Mouse (Mus musculus) embryonic fibroblast, embryonic 13.5 days (primary cell): ENCODE measurements around the gene Atp10a. TPM values are rescaled to one million over a fixed set of nuclear protein-coding genes. Genes with fewer than 3 reads are reported as not detected.
"Not testable (repeated sequence)": the region's sequence is repeated elsewhere in the genome, so short reads cannot be mapped to it uniquely, and the experiment has no call there.

Experiments used
- H3K27ac ChIP-seq: 2 replicates; pipeline ENCODE4 v1.5.1; 2012; ENCODE audit warnings: low read length, control low read depth, inconsistent platforms; ENCODE audit not compliant: insufficient read depth
- H3K4me1 ChIP-seq: 2 replicates; pipeline ENCODE4 v1.6.1; 2011; ENCODE audit warnings: low read length; ENCODE audit not compliant: control insufficient read depth, insufficient read depth
- H3K4me3 ChIP-seq: 2 replicates; pipeline ENCODE4 v1.5.1; 2011; ENCODE audit warnings: mild to moderate bottlenecking, control low read depth, low read length; ENCODE audit not compliant: insufficient read depth
- CTCF ChIP-seq: IDR thresholded peaks from 2 replicates; pipeline ENCODE4 v1.5.1; 2011; ENCODE audit warnings: mild to moderate bottlenecking, control low read depth, low read length, moderate library complexity, borderline replicate concordance; ENCODE audit not compliant: insufficient read depth
- POLR2A ChIP-seq: IDR thresholded peaks from 2 replicates; pipeline ENCODE4 v1.6.1; 2011; ENCODE audit warnings: low read depth, mild to moderate bottlenecking, control low read depth, low read length, moderate library complexity
- polyA plus RNA-seq: library from polyadenylated mRNA; stranded (reverse); fragments of >200 nt; gene quantifications from 2 replicates; pipeline ENCODE4 v1.2.4, GENCODE M21; 2011; ENCODE audit warnings: low read depth; ENCODE audit not compliant: missing spikeins, insufficient read length

Gene Atp10a
- polyA plus RNA-seq, 1 experiment = 17.2 TPM

- Histone ChIP-seq H3K4me1 (peaks cover 22% of the 10 kb centered on the region), H3K27ac (peak overlapping the region; percentile 98), H3K4me3 (no peak overlapping the region)
- TF ChIP-seq POLR2A = no peak
- TF ChIP-seq CTCF = no peak
Measured at GRCm38 (mm10) chr7:58822147-58822681, 166.2 kb downstream of the Atp10a start.

DNA sequence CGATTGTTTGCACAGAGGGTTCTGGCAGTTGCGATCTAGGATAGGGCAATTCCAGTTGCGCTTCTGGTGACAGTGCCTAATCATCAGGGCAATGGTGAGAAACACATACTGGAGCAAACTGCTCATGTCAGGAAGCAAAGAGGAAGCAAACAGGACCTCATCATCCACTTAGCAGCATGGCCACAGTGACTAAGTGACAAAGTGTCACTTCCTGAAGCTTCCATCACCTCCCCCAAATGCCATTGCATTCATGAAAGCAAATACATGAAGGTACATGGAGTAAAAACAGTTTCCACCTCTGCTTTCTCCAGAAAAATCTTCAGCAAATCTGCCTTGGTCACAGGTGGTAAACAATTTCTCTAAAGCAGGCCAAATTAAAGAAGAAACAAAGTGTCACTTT, 168.7 kb downstream of the Atp10a start:
- Histone ChIP-seq H3K27ac (no peak overlapping the region), H3K4me3 (no peak overlapping the region), H3K4me1 (peaks cover 22% of the 10 kb centered on the region)
- no peak for TF ChIP-seq CTCF
- TF ChIP-seq POLR2A = no peak

DNA sequence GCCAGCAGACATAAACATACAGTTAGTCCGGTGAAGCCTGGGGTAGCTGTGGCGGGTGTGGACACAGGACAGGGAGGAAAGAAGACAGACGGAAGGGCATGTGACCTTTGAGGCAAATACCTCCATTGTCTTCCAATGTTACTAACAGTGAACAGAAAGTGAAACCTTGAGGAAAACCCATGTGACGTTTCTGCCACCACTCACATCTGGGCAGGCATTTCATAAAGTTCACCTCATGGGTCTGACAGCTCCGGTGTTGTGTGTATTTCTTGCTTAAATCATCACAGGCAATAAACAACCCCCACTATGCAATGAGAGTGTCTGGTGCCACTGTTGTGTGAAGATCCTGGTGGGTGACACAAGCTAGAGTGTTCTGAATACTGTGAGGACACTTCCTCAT, 173.1 kb downstream of the Atp10a start:
- Histone ChIP-seq H3K4me1 (peaks cover 2% of the 10 kb centered on the region; the same call in 1 of the 2 replicates), H3K4me3 (no peak overlapping the region), H3K27ac (no peak overlapping the region)
- TF ChIP-seq POLR2A = no peak
- TF ChIP-seq CTCF = no peak

GRCm38 (mm10) chr7:58836855-58837606, 181.1 kb downstream of the Atp10a start:
- not testable (repeated sequence) for H3K27ac ChIP-seq, H3K4me3 ChIP-seq, H3K4me1 ChIP-seq

DNA sequence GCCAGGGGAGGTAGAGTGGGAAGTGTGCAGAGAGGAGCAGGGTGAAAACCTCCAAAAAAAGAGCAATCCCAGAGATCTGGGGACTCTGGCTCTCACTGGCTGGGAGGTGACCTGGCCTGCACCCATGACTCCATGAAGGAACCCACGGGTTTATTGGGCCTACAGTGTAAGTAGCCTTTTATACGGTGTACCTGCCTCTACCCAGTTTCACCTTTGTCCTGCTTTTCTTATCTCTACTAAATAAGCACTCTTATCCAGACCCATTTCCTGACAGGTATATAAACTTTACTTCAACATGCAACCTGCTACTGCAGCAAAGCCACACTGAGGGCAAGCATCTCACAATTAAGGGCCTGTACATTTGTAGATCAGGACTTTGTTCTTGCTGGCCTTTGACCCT, 184.4 kb downstream of the Atp10a start:
- no peak overlapping the region for H3K27ac ChIP-seq
- TF ChIP-seq POLR2A (no peak), CTCF (no peak)
- H3K4me1 ChIP-seq = peaks cover 12% of the 10 kb centered on the region
- H3K4me3 ChIP-seq = no peak overlapping the region

- TF ChIP-seq CTCF (no peak), POLR2A (no peak)
- H3K27ac ChIP-seq = no peak overlapping the region
- H3K4me1 ChIP-seq = peaks cover 12% of the 10 kb centered on the region
- no peak overlapping the region for H3K4me3 ChIP-seq
Measured at GRCm38 (mm10) chr7:58841066-58841465, 185.1 kb downstream of the Atp10a start.

GRCm38 (mm10) chr7:58842818-58843217, 186.9 kb downstream of the Atp10a start:
- Histone ChIP-seq H3K27ac (peak overlapping the region; percentile 20; the same call in 1 of the 2 replicates), H3K4me3 (no peak overlapping the region), H3K4me1 (peaks cover 12% of the 10 kb centered on the region)
- TF ChIP-seq CTCF (no peak), POLR2A (no peak)

DNA sequence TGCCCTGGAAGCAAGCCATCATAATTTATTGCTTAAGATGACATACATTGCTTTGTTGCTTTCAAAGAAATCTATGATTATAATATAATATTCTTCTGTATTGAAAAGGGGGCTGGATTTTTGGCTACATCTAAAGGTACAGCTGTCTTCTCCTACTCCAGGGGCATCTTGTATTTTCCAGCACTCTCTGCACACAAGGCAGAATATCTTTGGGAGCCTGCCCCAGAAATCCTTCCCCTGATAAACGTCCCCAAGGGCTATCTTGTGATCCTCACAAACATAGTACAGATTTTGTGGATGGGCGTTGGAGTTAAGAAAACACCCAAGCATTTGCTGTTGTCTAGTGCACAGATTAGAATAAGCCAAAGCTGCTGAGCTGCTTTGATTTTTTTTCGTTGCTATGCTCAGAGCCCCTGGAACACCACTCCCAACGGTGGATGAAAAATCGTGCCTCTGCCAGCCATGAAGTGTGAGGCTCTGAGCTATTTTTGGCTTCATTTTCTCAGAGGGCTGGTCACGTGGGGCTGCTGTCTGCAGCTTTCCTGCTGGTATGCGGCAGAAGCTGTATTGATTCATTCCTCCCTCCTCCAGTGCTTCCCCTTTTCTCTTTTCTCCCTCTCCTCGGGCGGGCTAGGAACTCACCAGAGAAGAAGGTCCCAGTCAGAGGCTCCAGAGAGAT, 187.9 kb downstream of the Atp10a start:
- TF ChIP-seq CTCF (no peak), POLR2A (no peak)
- H3K4me3 ChIP-seq = no peak overlapping the region
- H3K27ac ChIP-seq = peak overlapping the region; percentile 88
- H3K4me1 ChIP-seq = peaks cover 12% of the 10 kb centered on the region

DNA sequence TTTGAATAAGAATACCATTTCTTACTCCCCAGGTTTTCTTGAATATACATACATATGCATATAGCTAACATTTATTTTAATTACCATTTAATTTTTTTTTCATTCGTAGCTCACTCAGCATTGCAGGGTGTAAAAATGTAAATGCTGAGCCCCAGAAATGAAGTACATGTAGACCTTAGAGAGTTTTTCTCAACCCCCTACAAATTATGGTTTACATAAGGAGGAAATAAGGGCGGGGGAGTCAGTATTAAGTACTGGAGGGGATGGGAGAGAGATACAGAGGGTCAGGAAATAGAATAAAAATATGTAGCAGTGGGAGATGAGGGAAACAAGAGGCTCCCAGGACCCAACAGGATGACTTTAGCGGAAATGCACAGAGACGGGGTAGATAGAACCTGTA, 188.5 kb downstream of the Atp10a start:
- Histone ChIP-seq H3K4me3 (no peak overlapping the region), H3K27ac (peak overlapping the region; percentile 52; the same call in 1 of the 2 replicates), H3K4me1 (peaks cover 12% of the 10 kb centered on the region)
- TF ChIP-seq POLR2A (no peak), CTCF (no peak)

DNA sequence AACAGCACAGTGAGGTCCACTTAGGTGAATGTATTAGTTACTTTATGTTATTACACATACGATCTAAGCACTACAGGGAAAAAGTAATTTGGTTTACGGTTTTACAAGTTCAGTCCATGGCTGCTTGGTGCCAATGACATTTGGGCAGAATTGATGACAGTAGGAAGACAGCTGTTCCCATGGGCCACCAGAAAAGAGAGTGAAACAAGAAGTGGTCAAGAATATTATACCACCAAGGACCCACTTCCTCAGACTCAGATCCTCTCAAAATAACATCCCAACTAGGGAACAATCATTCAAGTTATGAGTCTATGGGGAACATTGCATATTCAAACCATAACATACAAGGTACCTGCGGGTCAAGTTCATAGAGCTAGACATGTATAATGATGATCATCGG, 203.0 kb downstream of the Atp10a start:
- no peak overlapping the region for H3K27ac ChIP-seq
- no peaks in the 10 kb centered on the region for H3K4me1 ChIP-seq
- H3K4me3 ChIP-seq = no peak overlapping the region
- TF ChIP-seq POLR2A = no peak
- TF ChIP-seq CTCF = no peak
